In genomic region chr3:105904721-105905120, GRCm38 (mm10) we compare ENCODE assay signal across 28 mouse cellular contexts. TPM values are rescaled to one million over a fixed set of nuclear protein-coding genes. Genes with fewer than 3 reads are reported as not detected.
A peak's percentile ranks its signal among the peaks of the same experiment; 100 is the strongest.
DNase-seq lines count a peak whose midpoint lies in the region; ATAC-seq and TF ChIP-seq lines count a peak whose summit lies in the region.
"Had no signal": no experiment of that assay in that cellular context is flagged by ENCODE, and none has a peak within 500 bp of the region (broad histone marks: within the 10 kb centered on the region; RNA-seq: fewer than 3 reads in every experiment).

No protein-coding gene starts in this region.

- no peaks in the 10 kb centered on the region for H3K9me3 ChIP-seq in liver, embryonic 12.5 days (replicated peaks)
- no peaks in the 10 kb centered on the region for H3K9me3 ChIP-seq in G1E (replicated peaks)
- no peaks in the 10 kb centered on the region for H3K9me3 ChIP-seq in forebrain, embryonic 12.5 days
- H3K9me3 ChIP-seq: forebrain, embryonic 10.5 days; heart, embryonic 13.5 days had no signal

- no peak overlapping the region for H3K9ac ChIP-seq in heart, adult 2 months (ENCODE audit: low read depth, low read length)
- H3K9ac ChIP-seq in liver, embryonic 12.5 days, result no peak overlapping the region
- H3K9ac ChIP-seq in forebrain, embryonic 12.5 days, result no peak overlapping the region
- H3K9ac ChIP-seq: heart, embryonic 13.5 days; hindbrain, embryonic 14.5 days had no signal

- no peak for TF ChIP-seq EP300 in heart, adult 2 months (IDR thresholded peaks at IDR 0.05; ENCODE audit: insufficient read depth, low read depth, low read length)

- ATAC-seq in liver, embryonic 12.5 days, result no peak
- no peak for ATAC-seq in G1E (ENCODE audit: extremely low read depth, insufficient number of reproducible peaks, low FRiP score, poor library complexity, severe bottlenecking)
- no peak for ATAC-seq in forebrain, embryonic 12.5 days (ENCODE audit: low FRiP score)
- ATAC-seq: activated CD4-positive, CD25-positive, alpha-beta regulatory T cell, adult 4 months; forebrain, embryonic 14.5 days; hindbrain, postnatal 0 days; inflammation-experienced regulatory T-cells, adult 6 months had no signal

- no peaks in the 10 kb centered on the region for H3K4me1 ChIP-seq in heart, adult 2 months (ENCODE audit: control insufficient read depth, insufficient read depth, low read length)
- peaks cover 27% of the 10 kb centered on the region for H3K4me1 ChIP-seq in liver, embryonic 12.5 days
- H3K4me1 ChIP-seq in G1E (ENCODE audit: insufficient read depth, low read depth, low read length), result peaks cover 76% of the 10 kb centered on the region
- H3K4me1 ChIP-seq in bone marrow, adult 2 months (ENCODE audit: control insufficient read depth, insufficient read depth, low read length), result peaks cover 4% of the 10 kb centered on the region
- H3K4me1 ChIP-seq in forebrain, embryonic 12.5 days, result no peaks in the 10 kb centered on the region

- no peak overlapping the region for H3K4me3 ChIP-seq in heart, adult 2 months
- H3K4me3 ChIP-seq in liver, embryonic 12.5 days, result no peak overlapping the region
- peak overlapping the region; percentile 60 for H3K4me3 ChIP-seq in G1E (ENCODE audit: low read depth, low read length)
- H3K4me3 ChIP-seq in bone marrow, adult 2 months (replicated peaks; ENCODE audit: control insufficient read depth, low read depth, low read length), result peak overlapping the region; percentile 22
- H3K4me3 ChIP-seq in forebrain, embryonic 12.5 days (replicated peaks), result no peak overlapping the region
- H3K4me3 ChIP-seq: forebrain, embryonic 10.5 days; heart, embryonic 13.5 days had no signal

- peak; percentile 86 for DNase-seq in heart, adult 11 months
- no peak for DNase-seq in heart, adult 2 months
- DNase-seq in liver, result no peak
- DNase-seq in G1E (ENCODE audit: low spot score), result no peak
- no peak for DNase-seq in frontal cortex, postnatal 10 days (ENCODE audit: low spot score in 2 of 2)
- DNase-seq: adrenal gland, adult 8-10 months; adrenal gland, postnatal 25 days; B cell, adult 2 months; cerebellum, adult 18-20 months; cerebellum, adult 9-10 months; cerebellum, postnatal 14 days; gastrocnemius, postnatal 25 days; heart, postnatal 14 days; heart, postnatal 4 days; kidney, adult 11 months had no signal

- H3K79me2 ChIP-seq in heart, adult 2 months (replicated peaks; ENCODE audit: control insufficient read depth, insufficient read depth, low read length), result no peaks in the 10 kb centered on the region

- TF ChIP-seq POLR2A in heart, adult 2 months (IDR thresholded peaks at IDR 0.05; ENCODE audit: insufficient read depth, low read depth, low read length), result no peak
- TF ChIP-seq POLR2A in bone marrow, adult 2 months (IDR thresholded peaks at IDR 0.05; ENCODE audit: borderline replicate concordance, control insufficient read depth, low read depth, low read length), result no peak

- H3K4me2 ChIP-seq in liver, embryonic 12.5 days, result peak overlapping the region; percentile 16; the same call in 1 of the 2 replicates
- H3K4me2 ChIP-seq in forebrain, embryonic 12.5 days, result no peak overlapping the region
- H3K4me2 ChIP-seq: heart, embryonic 13.5 days; hindbrain, embryonic 14.5 days had no signal

- H3K36me3 ChIP-seq in heart, adult 2 months (ENCODE audit: control insufficient read depth, insufficient read depth, low read length), result no peaks in the 10 kb centered on the region
- H3K36me3 ChIP-seq in liver, embryonic 12.5 days, result no peaks in the 10 kb centered on the region
- H3K36me3 ChIP-seq in G1E (replicated peaks), result no peaks in the 10 kb centered on the region
- no peaks in the 10 kb centered on the region for H3K36me3 ChIP-seq in forebrain, embryonic 12.5 days (replicated peaks)
- H3K36me3 ChIP-seq: forebrain, embryonic 10.5 days; heart, embryonic 13.5 days had no signal

- no peak for TF ChIP-seq CTCF in heart, adult 2 months (IDR thresholded peaks at IDR 0.05)
- no peak for TF ChIP-seq CTCF in G1E (IDR thresholded peaks at IDR 0.05; ENCODE audit: low read depth, low read length)
- TF ChIP-seq CTCF in bone marrow, adult 2 months (IDR thresholded peaks at IDR 0.05; ENCODE audit: control insufficient read depth, insufficient read depth, low read length), result no peak

- WGBS in heart, adult 2 months, result 91% methylated on average over 9 of the region's 9 CpGs
- WGBS in liver, embryonic 12.5 days (ENCODE audit: insufficient replicate concordance), result 80% methylated on average over 9 of the region's 9 CpGs
- WGBS in bone marrow, adult 2 months, result 82% methylated on average over 9 of the region's 9 CpGs
- WGBS in forebrain, embryonic 12.5 days, result 94% methylated on average over 9 of the region's 9 CpGs

- no peaks in the 10 kb centered on the region for H3K27me3 ChIP-seq in heart, adult 2 months (ENCODE audit: control insufficient read depth, insufficient read depth, low read length)
- no peaks in the 10 kb centered on the region for H3K27me3 ChIP-seq in liver, embryonic 12.5 days (replicated peaks)
- no peaks in the 10 kb centered on the region for H3K27me3 ChIP-seq in G1E (ENCODE audit: insufficient read depth, low read length)
- no peaks in the 10 kb centered on the region for H3K27me3 ChIP-seq in forebrain, embryonic 12.5 days
- H3K27me3 ChIP-seq: CH12.LX had no signal

- intact Hi-C loops in heart, adult 2 months (cut with DNase I), result no loop called here

- H3K27ac ChIP-seq in heart, adult 2 months, result no peak overlapping the region
- no peak overlapping the region for H3K27ac ChIP-seq in liver, embryonic 12.5 days
- H3K27ac ChIP-seq in bone marrow, adult 2 months (ENCODE audit: control insufficient read depth, insufficient read depth, low read depth, low read length, poor library complexity), result peak overlapping the region; percentile 46
- no peak overlapping the region for H3K27ac ChIP-seq in forebrain, embryonic 12.5 days
- H3K27ac ChIP-seq: forebrain, embryonic 10.5 days; heart, embryonic 13.5 days; hindbrain, embryonic 14.5 days; hindbrain, postnatal 0 days had no signal

RNA-seq across cellular contexts. Expression of gene I830077J02Rik, which starts 27.7 kb away (rescaled TPM):
- total RNA-seq in heart, adult 2 months (2021), result 1 to 10 TPM in 1 of 2 experiments, under 1 TPM in 1; 0.97 to 2.3 TPM
- polyA plus RNA-seq in heart, adult 2 months (2012; rRNA removed), result 0.72 and 0.76 TPM in 2 replicates
- 4.0 and 4.4 TPM in 2 replicates for polyA plus RNA-seq in liver, embryonic 12.5 days (2016; fragmentation: Nextera tagmentation; extraction: Ambion mirVana)
- total RNA-seq in G1E (2014; fragmentation: Nextera tagmentation) (34.4 and 36.8 TPM in 2 replicates), G1E (2017) (32.6 and 33.1 TPM in 2 replicates)
- polyA plus RNA-seq in G1E (2012), result 0.98 and 1.6 TPM in 2 replicates
- 27.2 and 72.9 TPM in 2 replicates for polyA plus RNA-seq in bone marrow, adult 2 months (2011; ENCODE audit: insufficient read depth, insufficient read length, low replicate concordance, missing spikeins)
- 0.14 and 0.45 TPM in 2 replicates for polyA plus RNA-seq in forebrain, embryonic 12.5 days (2016; fragmentation: Nextera tagmentation; extraction: Ambion mirVana)

RNA-seq across cellular contexts. Expression of gene Tmigd3, which starts 34.0 kb away (rescaled TPM):
- under 1 TPM in 1 of 2 experiments, not detected in 1; 0.31 TPM for total RNA-seq in heart, adult 2 months (2021)
- 0.35 TPM in 1 of 2 replicates, not detected in the other for polyA plus RNA-seq in heart, adult 2 months (2012; rRNA removed)
- 0.30 TPM in 1 of 2 replicates, not detected in the other for polyA plus RNA-seq in liver, embryonic 12.5 days (2016; fragmentation: Nextera tagmentation; extraction: Ambion mirVana)
- not detected in 2 replicates for total RNA-seq in G1E (2014; fragmentation: Nextera tagmentation)
- total RNA-seq in G1E (2017), result 1.3 and 5.5 TPM in 2 replicates
- polyA plus RNA-seq in G1E (2012), result 0.05 TPM in 1 of 2 replicates, not detected in the other
- polyA plus RNA-seq in bone marrow, adult 2 months (2011; ENCODE audit: insufficient read depth, insufficient read length, low replicate concordance, missing spikeins), result not detected in 2 replicates
- not detected in 2 replicates for polyA plus RNA-seq in forebrain, embryonic 12.5 days (2016; fragmentation: Nextera tagmentation; extraction: Ambion mirVana)
- total RNA-seq: adrenal gland, adult 8-10 months; adrenal gland, postnatal 25 days; gastrocnemius, postnatal 25 days; hindbrain, postnatal 0 days had no signal
- polyA plus RNA-seq: activated CD4-positive, CD25-positive, alpha-beta regulatory T cell, adult 4 months; embryonic facial prominence, embryonic 11.5 days; forebrain, embryonic 10.5 days; forebrain, embryonic 14.5 days; hindbrain, embryonic 11.5 days; hindbrain, embryonic 14.5 days; hindbrain, postnatal 0 days; inflammation-experienced regulatory T-cells, adult 6 months had no signal

RNA-seq across cellular contexts. Expression of gene Adora3, which starts 34.1 kb away (rescaled TPM):
- not detected for total RNA-seq in heart, adult 2 months (2021)
- 0.37 and 0.94 TPM in 2 replicates for polyA plus RNA-seq in heart, adult 2 months (2012; rRNA removed)
- 0.17 and 0.39 TPM in 2 replicates for polyA plus RNA-seq in liver, embryonic 12.5 days (2016; fragmentation: Nextera tagmentation; extraction: Ambion mirVana)
- total RNA-seq in G1E (2014; fragmentation: Nextera tagmentation), result 1.4 TPM in 1 of 2 replicates, not detected in the other
- 17.4 and 19.3 TPM in 2 replicates for total RNA-seq in G1E (2017)
- polyA plus RNA-seq in G1E (2012), result not detected in 2 replicates
- 1.7 and 3.4 TPM in 2 replicates for polyA plus RNA-seq in bone marrow, adult 2 months (2011; ENCODE audit: insufficient read depth, insufficient read length, low replicate concordance, missing spikeins)
- 0.15 TPM in 1 of 2 replicates, not detected in the other for polyA plus RNA-seq in forebrain, embryonic 12.5 days (2016; fragmentation: Nextera tagmentation; extraction: Ambion mirVana)
- total RNA-seq: adrenal gland, postnatal 25 days; heart, postnatal 4 days had no signal
- polyA plus RNA-seq: embryonic facial prominence, embryonic 11.5 days had no signal

RNA-seq across cellular contexts. Expression of gene Wdr77, which starts 54.4 kb away (rescaled TPM):
- 10 to 100 TPM; 37.8 to 39.6 TPM for total RNA-seq in heart, adult 2 months (2021)
- 40.9 and 58.5 TPM in 2 replicates for polyA plus RNA-seq in heart, adult 2 months (2012; rRNA removed)
- polyA plus RNA-seq in liver, embryonic 12.5 days (2016; fragmentation: Nextera tagmentation; extraction: Ambion mirVana), result 86.6 and 90.0 TPM in 2 replicates
- total RNA-seq in G1E (2014; fragmentation: Nextera tagmentation) (59.9 and 68.9 TPM in 2 replicates), G1E (2017) (42.7 and 45.2 TPM in 2 replicates)
- 60.0 and 68.1 TPM in 2 replicates for polyA plus RNA-seq in G1E (2012)
- polyA plus RNA-seq in bone marrow, adult 2 months (2011; ENCODE audit: insufficient read depth, insufficient read length, low replicate concordance, missing spikeins), result 15.8 and 23.9 TPM in 2 replicates
- 121 and 129 TPM in 2 replicates for polyA plus RNA-seq in forebrain, embryonic 12.5 days (2016; fragmentation: Nextera tagmentation; extraction: Ambion mirVana)

RNA-seq across cellular contexts. Expression of gene Atp5f1, which starts 55.2 kb away (rescaled TPM):
- 1,000 to 10,000 TPM; 1,076 to 1,219 TPM for total RNA-seq in heart, adult 2 months (2021)
- 478 and 1,133 TPM in 2 replicates for polyA plus RNA-seq in heart, adult 2 months (2012; rRNA removed)
- polyA plus RNA-seq in liver, embryonic 12.5 days (2016; fragmentation: Nextera tagmentation; extraction: Ambion mirVana), result 368 TPM in 2 replicates
- 239 and 247 TPM in 2 replicates for total RNA-seq in G1E (2014; fragmentation: Nextera tagmentation)
- 853 and 891 TPM in 2 replicates for total RNA-seq in G1E (2017)
- polyA plus RNA-seq in G1E (2012), result 110 and 140 TPM in 2 replicates
- 125 and 184 TPM in 2 replicates for polyA plus RNA-seq in bone marrow, adult 2 months (2011; ENCODE audit: insufficient read depth, insufficient read length, low replicate concordance, missing spikeins)
- polyA plus RNA-seq in forebrain, embryonic 12.5 days (2016; fragmentation: Nextera tagmentation; extraction: Ambion mirVana), result 455 and 468 TPM in 2 replicates

Comparison
In these comparisons a context has a peak if more than half of its experiments do, and no peak if none do; other contexts are left out.
1. H3K4me3 ChIP-seq: peak in G1E (single experiment) and bone marrow, adult 2 months (single experiment); none in heart, adult 2 months (single experiment), liver, embryonic 12.5 days (single experiment) and forebrain, embryonic 12.5 days (single experiment).